Mouse (Mus musculus): Measurements from ENCODE around the gene Scgb3a1.

The Scgb3a1 gene

DNA sequence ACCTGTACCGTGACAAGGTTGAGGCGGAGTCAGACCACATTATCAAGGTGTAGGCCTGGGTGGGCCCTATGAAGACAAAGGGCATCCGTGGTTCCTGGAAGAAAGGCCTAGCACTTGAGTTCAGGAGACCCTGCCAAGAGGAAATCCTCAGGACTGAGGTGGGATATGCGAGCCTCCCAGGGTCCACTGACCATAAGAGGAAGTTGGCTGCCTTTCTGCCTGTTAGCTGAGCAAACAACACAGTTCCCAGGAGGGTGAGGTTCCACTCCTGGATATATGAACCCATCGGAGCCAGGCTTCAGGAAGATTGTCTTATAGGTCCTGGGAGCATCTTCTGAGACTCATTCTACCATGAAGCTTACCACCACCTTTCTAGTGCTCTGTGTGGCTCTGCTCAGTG is at the start of gene Scgb3a1:
Gene Scgb3a1 (plus strand): TSS at position 301 of the 400 bp plus-strand sequence.
- DNase-seq (ENCODE audit: low spot score in 2 of 2), result no peak

DNA sequence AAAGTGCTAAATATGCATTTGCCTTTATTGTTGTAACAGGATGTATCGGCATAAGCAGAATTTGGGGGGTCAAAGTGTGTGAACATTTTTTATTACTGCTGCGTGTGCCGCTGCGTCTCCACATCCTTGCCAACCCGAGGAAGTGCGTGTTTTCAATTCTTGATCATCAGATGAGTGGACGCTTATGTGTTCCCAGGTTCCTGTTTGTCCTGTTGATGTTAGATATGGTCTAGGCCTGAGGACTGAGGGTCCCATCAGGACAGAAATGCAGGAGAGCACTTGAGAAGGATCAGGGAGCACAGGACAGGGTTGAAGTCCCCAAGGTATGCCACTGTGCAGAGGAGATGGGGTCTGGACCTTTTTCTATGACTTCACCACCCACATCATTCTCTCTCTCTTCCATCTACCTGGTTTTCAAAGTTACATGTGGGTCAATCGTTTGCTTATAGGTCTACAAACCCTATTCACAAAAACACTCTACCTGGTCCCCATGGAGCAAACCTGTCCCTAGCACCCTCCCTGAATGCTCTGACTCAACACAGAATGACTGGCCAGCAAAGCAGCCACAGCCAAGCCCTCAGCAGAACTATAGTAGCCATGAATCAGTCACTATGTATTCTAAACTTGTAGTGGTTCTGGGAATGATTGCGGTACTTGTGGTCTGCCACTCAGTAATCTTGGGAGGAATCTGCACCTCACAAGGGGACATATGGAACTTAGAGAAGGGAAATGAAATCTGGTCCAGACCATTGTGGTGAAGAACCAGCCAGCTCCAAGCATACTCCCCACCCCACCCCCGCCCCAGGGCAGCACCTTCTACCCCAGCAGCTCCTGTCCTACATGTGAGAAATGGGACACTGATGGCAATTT is 47.3 kb upstream of the Scgb3a1 start:
- no peak for DNase-seq (ENCODE audit: low spot score in 2 of 2)

DNA sequence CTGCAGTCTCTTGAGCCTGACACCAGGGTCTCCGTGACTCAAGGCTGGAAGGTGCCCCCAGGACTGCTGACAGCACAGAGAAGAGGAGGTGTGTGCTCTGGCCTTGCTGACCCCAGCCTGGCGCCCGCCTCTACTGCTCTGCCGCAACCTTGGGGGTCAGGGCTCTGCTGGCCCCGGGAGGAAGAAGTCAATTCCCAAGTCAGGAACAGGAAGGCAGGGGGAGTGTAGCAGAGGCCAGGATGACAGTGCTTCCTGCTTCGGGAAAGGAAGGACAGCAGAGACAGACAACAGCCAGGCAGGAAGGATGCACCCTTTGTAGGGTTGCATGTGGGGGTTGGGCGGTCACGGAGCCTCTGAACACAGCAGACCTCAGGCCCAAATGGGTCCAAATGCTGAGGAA is 44.9 kb upstream of the Scgb3a1 start:
- DNase-seq (ENCODE audit: low spot score in 2 of 2), result no peak

DNA sequence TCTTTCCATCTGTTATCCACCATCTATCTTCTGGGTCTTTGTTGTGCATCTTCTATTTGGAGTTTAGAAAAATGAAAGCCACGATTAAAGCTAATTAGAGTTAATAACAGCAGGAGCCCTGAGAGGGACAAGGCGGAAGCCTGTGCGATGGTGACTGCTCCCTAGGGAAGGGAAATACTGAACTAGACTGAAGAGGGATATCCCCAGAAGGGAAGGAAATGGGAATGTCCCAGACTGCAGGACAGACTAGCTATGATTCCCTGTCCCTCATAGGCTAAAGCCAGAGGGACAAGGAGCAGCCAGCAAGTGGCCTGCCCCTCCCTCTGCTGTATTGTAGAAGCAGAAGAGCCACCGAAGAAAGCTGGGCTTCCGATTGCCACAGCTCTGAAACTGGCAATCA is 41.5 kb upstream of the Scgb3a1 start:
- no peak for DNase-seq (ENCODE audit: low spot score in 2 of 2)

DNA sequence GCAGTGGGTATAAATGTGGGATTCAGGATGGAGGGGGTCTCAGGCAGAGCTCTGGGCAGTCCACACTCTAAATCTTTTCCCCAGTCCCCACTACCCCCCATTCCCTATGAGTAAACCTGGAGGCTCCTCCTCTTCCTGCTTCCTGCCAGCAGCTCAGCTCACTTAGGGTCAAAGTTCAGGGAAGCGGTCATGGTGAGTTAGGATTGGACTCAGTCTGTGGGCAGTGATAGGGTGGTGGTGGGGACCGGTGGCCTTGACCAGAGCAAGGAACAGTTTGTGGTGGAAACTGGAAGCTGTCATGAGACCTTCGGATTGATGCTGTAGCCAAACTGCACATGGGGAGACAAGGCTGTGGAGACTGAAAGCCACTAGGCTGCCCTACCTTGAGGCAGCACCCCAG is 39.3 kb upstream of the Scgb3a1 start:
- no peak for DNase-seq (ENCODE audit: low spot score in 2 of 2)

DNA sequence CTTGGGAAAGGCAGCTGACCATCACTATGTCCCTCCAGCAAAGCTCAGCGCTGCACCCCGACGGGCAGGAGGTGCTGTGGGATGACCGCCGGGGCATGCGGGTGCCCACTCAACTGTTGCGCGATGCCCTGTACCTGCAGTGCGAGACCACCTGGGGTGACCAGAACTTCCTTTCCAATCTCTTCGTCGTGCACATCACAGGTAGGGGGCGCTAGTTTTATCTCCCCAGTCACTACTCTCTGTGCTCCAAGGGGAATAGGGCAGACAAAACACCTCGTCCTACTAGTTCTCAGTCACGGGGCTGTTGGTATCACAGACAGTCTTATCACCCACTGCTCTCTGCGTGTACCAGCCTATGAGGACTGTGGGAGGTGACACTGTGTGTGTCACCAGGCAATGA is 37.5 kb upstream of the Scgb3a1 start:
- DNase-seq (ENCODE audit: low spot score in 2 of 2), result no peak

DNA sequence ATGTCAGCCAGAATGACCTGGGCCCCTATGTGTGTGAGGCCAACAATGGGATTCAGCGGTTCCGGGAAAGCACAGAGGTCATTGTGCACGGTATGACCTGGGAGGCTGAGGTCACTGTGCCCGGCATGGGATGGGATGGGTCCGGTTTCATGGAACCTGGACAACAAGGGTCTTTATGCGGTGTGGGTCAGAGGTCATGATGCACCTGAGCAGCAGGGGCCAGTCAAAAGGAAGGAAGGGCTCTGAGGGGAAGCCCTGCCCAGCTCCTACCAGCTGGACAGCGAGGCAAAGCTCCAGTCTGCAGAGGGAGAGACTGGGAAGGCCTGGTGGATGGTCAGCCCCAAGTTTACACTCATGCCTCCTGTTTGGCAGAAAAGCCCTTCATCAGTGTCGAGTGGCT is 36.7 kb upstream of the Scgb3a1 start:
- no peak for DNase-seq (ENCODE audit: low spot score in 2 of 2)

DNA sequence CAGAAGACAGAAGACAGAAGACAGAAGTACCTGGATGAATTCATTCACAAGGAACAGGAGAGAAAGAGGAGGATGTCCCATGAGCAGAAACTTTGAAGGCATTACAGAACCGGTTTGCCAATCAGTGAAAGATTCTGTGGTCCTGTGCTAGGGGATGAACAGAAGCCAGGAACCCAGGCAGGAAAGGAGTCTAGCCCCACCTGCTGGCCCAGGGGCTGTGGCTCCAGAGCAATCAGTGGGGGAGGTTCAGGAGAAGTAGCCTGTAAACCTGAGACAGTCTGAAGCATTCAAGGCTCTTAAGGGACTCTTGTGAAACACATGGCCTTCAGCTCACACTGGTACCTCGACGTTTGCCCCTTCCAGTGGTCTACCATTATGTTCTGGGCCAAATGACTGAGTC is 32.3 kb upstream of the Scgb3a1 start:
- no peak for DNase-seq (ENCODE audit: low spot score in 2 of 2)

DNA sequence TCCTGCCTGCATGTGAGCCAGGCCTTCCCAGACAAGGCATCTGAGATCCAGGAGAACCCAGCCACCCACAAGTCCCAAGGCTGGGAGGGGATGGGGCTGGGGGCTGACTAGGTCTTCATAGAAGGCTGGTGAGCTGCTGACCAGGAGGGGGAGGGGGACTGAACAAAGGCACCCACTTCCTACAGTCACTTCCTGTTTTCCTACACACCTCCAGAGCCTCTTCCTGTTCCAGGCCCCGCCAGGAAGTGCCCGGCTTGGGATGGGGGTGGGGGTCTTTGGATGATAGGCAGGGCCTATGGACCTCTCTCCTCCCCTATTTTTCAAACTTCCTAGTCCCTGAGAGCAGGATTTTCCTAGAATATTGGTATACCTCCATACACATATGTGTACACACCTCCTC is 31.2 kb upstream of the Scgb3a1 start:
- DNase-seq (ENCODE audit: low spot score in 2 of 2), result no peak

DNA sequence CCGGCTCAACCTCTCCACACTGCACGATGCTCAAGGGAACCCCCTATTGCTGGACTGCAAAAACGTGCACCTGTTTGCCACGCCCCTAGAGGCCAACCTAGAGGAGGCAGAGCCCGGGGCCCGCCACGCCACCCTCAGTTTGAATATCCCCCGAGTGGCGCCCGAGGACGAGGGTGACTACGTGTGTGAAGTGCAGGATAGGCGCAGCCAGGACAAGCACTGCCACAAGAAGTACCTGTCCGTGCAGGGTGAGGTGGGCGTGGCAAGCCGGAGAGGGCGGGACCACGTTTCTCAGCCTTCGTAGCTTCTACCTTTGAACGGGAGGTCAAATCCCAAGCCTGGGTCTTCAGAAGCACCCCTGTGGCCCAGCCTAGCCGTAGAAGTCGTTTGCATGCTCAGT is 29.3 kb upstream of the Scgb3a1 start:
- no peak for DNase-seq (ENCODE audit: low spot score in 2 of 2)

DNA sequence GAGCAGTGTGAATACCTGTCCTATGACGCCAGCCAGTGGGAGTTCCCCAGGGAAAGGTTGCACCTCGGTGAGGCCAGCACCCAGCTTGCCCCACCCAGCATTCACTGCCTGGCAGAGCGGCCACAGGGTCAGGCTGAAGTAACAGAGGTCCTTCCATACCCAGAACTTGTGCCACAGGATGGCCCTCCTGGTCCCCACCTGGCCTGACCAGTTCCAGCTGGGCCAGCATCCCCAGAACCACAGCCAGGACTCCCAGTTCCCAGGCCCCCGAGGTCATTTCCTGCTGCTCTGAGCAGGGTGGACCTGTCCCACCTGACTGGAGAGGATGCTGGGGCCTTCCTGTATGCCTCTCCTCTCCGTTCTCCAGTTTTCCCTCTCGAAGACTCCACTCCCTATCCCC is 27.7 kb upstream of the Scgb3a1 start:
- no peak for DNase-seq (ENCODE audit: low spot score in 2 of 2)

DNA sequence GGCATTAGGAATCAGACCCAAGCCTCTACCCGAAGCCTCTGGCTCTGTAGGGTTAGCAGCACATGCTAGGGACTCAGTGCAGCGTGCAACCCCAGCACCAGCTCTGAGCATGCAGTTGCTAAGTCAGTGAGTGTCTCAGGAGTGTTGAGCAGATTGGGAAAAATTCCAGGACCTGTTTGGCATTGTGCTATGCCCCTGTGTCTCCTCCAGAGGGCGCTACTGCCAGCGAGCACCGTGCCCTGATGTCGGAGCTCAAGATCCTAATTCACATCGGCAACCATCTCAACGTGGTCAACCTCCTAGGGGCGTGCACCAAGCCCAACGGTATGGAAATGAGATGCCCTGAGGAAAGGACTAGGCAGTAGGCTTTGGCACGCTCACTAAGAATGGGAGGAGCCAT is 27.0 kb upstream of the Scgb3a1 start:
- DNase-seq (ENCODE audit: low spot score in 2 of 2), result no peak

DNA sequence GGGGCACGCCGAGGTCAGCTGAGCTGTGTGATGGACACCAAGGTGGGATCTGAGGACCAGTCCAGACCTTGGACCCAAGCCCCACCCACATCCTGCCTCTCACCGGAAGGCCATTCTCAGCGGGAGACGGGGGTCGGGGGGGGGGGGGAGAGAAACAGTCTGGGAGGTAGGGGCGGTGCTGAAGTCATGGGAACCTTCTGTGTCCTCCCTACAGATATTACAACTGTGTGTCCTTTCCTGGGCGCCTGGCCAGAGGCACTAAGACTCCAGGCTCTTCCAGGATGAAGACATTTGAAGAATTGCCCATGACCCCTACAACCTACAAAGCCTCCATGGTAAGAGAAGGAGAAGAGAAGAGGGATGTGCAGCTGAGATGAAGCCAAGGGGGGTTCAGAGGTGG is 17.7 kb upstream of the Scgb3a1 start:
- DNase-seq (ENCODE audit: low spot score in 2 of 2), result no peak

DNA sequence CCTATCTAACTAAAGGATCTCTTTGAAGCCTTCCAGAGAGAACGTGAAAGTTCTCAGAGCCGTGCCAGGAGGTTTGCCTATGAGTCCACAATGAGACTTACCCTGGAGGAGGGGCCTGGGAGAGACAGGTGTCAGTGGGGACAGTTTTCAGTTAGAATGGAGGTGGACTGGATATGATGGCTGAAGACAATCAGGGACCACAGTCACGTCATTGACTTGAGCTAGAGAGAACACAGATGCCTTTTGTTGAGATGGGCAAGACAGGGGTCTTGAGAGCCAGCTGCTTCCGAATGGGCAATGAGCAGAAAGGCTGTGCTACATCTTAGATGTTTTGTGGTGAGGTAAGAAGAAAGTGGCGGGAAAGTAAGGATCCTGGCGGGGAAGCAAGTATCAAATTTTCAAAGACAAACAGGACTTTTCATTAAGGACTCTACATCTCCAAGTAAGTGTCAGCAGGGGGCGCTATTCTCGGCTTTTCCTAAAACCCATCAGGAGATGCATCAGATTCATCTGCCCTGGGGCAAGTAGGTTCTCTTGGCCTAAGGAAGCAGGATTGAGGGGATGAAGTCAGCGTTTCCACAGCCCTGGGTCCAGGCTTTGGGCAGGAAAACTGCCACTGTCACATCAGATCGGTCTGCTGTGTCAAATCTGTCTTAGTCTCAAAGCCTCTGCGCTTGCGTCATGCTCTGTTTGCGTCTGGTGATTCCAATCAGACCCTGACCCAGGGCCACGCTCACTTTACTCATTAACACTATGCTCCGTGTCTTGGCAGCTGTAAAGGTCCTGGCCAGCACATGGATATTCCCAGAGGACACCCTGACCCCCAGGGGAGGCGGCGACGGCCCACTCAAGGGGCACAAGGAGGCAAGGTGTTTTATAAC is 13.1 kb upstream of the Scgb3a1 start:
- no peak for DNase-seq (ENCODE audit: low spot score in 2 of 2)

DNA sequence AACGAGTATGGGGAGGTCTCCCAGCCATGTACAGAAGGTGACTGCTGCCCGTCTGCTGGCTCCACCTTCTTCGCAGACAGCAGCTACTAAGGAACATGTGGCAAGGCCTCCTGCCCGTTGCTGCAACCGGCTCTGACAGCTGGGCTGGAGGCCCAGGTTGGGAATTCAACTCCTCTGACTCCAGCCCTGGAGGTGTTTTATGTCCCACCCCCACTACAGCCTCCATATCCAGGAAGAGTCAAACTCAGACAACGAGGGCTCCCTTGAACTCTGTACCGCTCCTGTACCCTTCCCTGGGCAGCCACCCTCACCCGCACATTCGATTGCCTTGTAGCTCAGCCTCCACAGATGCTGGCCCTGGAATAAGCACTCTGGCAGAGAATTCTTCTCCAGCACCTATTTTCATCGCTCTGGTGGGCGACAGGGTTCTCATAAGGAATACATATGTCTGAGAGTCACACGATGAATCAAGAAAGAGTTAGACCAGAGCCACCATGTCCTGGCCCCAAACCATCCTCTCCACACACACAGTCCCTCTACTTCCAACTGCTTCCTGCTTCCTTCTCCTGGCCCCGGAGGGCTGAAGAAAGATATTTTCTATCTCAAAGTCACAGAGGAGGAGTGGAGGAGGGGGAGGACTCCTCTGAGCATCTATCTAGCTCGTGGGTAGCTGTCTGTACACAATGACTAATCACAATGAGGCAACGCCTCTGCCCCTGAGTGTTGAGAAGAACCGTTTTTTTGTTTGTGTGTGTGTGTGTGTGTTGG is 12.2 kb upstream of the Scgb3a1 start:
- no peak for DNase-seq (ENCODE audit: low spot score in 2 of 2)

DNA sequence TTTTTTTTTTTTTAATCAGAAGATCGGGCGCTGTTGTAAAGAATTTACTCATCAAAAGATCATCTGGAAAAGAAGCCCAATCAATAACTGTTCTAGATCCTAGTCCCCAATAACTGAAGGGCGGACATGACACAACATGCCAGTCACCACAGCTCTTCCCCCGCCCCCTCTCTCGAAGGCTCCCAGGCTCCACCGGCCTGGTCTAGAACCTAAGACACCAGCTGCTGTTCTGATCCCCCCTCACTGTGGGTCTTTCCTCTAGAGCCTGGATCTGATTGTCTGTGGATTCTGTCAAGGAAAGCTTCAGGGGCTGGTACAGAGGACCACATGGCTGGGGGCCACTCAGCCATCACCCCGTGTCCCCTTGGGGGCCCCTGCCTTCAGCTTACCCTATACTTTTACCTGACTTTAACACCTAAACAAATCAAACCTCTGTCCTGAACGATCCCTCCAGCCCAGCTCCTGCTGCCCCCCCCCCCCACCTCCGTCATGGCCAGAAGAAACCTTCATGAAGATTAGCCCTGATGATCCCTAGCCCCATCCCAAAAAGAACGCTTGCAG is 11.6 kb upstream of the Scgb3a1 start:
- no peak for DNase-seq (ENCODE audit: low spot score in 2 of 2)

DNA sequence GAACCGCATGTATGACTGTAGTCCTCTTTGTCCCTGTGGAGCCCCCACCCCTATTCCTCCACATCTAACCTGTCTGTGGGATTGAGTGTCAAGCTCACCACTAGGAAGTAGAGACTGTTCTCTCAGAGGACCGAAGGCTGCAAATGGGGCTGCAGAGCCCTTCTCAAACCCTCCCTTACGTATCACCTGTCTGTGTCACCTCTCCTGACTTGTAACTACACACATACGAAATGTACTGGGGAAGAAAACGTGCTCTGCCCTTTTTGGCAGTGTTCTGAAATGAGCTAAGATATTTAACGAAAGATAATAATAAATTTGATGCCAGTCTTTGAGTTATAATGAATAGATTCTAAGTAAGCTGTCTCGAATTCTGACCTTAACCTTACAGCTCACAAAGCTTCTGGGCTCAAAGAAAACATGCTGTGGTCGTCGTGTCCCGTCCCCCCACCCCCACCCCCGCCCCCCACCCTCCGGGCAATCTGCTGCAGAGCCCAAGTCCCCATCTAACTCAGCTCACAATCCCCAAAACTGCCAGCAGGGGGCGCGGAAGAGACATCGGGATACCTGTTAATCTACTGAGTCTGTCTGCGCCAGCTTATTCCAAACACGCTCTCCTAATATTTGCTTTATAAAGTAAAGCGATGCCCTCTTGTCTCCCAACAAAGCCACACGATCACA is 10.9 kb upstream of the Scgb3a1 start:
- DNase-seq (ENCODE audit: low spot score in 2 of 2), result peak; percentile 54 to 62

DNA sequence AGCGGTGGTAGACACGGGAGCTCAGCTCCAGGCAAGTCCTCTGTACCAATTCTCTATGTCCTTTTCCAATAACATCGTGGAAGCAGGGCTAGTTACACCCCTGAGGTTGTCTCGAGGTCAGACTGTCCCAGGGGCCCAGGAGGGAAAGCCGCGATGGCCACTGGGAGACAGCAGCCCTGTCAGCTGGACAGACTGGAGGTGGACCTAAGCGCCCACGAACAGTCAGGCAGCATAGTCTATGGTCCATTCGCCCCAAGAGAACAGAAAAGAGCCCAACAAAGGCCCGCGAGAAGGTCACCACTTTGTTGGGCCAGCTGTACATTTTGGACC is 10.4 kb upstream of the Scgb3a1 start:
- DNase-seq (ENCODE audit: low spot score in 2 of 2), result no peak

DNA sequence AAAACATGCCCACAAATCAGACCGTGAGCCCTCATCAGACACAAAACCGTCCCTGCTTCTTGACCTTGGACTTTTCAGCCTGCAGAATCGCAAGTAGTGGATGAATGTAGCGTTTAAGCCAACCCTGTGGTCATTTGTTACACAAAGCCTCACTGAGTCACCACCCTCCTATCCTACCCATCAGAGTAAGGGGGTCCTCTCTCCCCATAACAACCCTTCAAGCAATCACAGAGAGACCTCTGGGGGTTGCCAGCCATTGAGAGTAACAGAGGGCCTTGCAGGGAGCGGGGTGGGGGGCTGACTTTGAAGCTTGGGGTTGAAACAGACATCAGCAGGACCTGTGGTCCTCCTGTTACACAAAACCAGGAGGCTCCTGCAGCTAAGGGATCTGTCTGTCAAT is 8.8 kb upstream of the Scgb3a1 start:
- DNase-seq (ENCODE audit: low spot score in 2 of 2), result no peak

DNA sequence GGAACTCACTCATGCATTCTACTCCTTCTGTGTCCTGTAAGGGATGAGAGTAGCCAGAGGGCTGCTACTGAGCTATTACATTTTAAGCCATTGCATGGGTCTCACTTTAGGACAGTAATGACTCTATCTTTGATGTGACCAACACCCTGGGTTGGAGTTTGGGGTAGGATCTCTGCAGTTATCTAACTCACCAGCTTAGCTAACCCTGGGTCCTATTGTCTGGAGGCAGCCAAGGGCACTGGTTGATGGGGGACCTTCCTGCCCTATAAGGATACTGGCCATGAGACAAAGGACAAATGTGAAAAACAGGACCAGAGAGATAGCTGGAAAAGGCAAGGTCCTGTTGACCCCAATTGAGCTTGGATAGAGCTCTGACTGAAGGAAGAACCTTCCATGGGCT is 7.9 kb upstream of the Scgb3a1 start:
- DNase-seq (ENCODE audit: low spot score in 2 of 2), result no peak

DNA sequence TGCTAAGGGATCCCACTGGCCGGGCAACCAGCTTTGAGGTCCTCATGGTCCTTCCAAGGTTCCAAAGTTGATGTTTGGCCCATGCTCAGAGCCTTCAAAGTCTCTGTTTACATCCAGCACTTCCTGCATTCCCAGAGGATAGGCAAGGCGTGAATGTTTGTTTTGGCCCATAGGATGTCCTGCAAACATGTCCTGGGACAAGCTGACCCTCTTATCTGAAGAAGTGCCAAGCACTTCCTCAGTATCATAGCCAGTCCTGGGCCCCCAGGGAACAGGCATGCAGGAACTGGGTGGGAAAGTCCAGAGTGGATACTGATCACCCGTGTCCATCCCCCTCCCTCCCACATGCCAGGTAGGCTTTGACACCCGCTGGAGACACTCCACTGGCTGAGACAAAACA is 5.3 kb upstream of the Scgb3a1 start:
- no peak for DNase-seq (ENCODE audit: low spot score in 2 of 2)
